In the genomic region with DNA sequence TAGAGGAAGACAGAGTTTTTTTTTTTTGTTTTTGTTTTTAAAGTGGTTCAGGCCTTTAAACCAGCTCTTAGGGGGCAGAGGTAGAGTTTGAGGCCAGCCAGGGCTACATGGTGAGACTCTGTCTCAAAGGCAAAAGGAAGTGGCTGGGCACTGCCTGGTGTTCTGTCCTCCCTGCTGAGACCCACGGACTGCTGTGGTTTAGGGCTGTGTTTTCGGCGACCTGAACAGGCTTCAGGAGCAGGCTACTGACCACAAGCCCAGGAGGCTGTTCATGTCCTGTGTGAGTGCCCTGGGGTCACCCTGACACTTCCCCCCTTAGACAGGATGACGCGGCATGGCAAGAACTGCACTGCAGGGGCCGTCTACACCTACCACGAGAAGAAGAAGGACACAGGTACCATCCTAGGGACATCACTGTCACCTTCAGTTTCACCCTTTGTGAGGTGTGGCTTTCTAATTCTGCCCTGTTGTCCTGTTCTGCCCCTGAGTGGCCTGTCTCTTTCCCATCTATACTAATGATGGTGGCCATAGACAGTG, we compare ENCODE assay signal across 12 mouse cellular contexts.
"Had no signal": no experiment of that assay in that cellular context is flagged by ENCODE, and none has a peak within 500 bp of the region (broad histone marks: within the 10 kb centered on the region; RNA-seq: fewer than 3 reads in every experiment).

No protein-coding gene starts in this region.

- H3K9me3 ChIP-seq: limb, embryonic 10.5 days; lung, embryonic 15.5 days; neural tube, embryonic 15.5 days had no signal

- H3K9ac ChIP-seq: lung, embryonic 15.5 days; neural tube, embryonic 15.5 days had no signal

- H3K4me3 ChIP-seq: left cerebral cortex, adult 2 months; limb, embryonic 10.5 days; lung, embryonic 15.5 days; neural tube, embryonic 15.5 days had no signal

- H3K4me2 ChIP-seq: lung, embryonic 15.5 days; neural tube, embryonic 15.5 days had no signal

- H3K4me1 ChIP-seq: limb, embryonic 10.5 days; lung, embryonic 15.5 days had no signal

- ATAC-seq: midbrain, embryonic 16.5 days had no signal

- DNase-seq: kidney, adult 8-10 months; kidney, postnatal 25 days; lung, postnatal 14 days; right cerebral cortex, adult 18-20 months; right cerebral cortex, postnatal 25 days; thymus, postnatal 36 days had no signal

- H3K27ac ChIP-seq: left cerebral cortex, adult 2 months; limb, embryonic 10.5 days; lung, embryonic 15.5 days; macrophage; neural tube, embryonic 15.5 days had no signal

- H3K27me3 ChIP-seq: lung, embryonic 15.5 days; neural tube, embryonic 15.5 days had no signal
